Mouse (Mus musculus) embryo, embryonic 11 days (tissue): ENCODE results near the gene Krtap2-4.
"Not testable (repeated sequence)": the region's sequence is repeated elsewhere in the genome, so short reads cannot be mapped to it uniquely, and the experiment has no call there.

ENCODE experiments used
- DNase-seq: peaks from one replicate; pipeline ENCODE4 v3.0.0-alpha.2; 2015

Gene Krtap2-4

DNA sequence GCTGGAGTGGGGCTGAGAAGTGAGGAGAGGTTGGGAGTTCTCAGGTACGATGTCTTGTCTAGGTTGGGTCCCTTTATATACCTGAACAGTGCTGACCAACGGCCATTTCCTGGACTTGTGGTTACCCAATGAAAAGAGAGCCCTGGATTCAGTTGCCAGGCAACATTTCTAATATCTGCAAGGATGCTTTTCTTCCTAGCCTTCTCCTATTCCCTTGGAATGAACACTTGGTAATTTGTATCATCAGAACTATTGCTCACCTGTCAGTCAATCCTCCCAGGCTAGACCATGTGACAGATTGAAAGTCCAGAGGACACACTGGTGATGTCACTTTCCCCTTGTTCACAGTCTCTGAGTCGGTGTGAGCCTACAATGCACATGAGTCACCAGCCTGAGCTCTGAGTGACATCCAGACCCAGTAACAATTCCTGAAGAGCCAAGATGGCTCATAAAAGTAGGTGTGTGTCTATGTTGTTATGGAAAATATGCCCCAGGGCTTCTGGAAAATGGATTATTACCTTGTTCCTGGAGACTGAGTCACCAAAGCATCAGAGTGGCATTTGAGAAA lies at the start of gene Krtap2-4:
TSS of gene Krtap2-4 (minus strand) at position 51 of the 568 bp plus-strand sequence.
- DNase-seq: no peak

GRCm38 (mm10) chr11:99662802-99663201 lies 48.2 kb upstream of the Krtap2-4 start:
- no peak for DNase-seq

GRCm38 (mm10) chr11:99659256-99659655 lies 44.6 kb upstream of the Krtap2-4 start:
- DNase-seq: no peak

DNA sequence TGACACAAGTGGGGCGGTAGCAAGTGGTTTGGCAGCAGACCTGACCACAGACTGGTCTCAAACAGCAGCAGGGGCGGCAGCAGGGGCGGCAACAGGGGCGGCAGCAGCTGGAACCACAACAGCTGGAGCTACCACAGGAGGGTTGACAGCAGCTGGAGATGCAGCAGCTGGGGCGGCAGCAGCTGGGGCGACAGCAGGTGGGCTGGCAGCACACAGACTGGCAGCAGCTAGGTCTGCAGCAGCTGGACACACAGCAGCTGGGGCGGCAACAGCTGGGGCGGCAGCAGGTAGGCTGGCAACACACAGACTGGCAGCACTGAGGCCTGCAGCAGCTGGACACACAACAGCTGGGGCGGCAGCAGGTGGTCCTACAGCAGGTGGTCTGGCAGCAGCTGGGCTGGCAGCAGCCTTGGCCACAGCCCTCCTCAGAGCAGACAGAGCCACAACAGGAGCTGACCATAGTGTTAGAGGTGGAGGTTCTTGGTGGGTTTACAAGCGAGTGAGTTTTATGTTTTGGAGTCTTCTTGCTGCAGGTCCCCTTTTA lies 43.9 kb upstream of the Krtap2-4 start, which contains the start of gene Gm11563:
TSS of gene Gm11563 (minus strand) at position 494 of the 544 bp plus-strand sequence.
- DNase-seq: not testable (repeated sequence)

DNA sequence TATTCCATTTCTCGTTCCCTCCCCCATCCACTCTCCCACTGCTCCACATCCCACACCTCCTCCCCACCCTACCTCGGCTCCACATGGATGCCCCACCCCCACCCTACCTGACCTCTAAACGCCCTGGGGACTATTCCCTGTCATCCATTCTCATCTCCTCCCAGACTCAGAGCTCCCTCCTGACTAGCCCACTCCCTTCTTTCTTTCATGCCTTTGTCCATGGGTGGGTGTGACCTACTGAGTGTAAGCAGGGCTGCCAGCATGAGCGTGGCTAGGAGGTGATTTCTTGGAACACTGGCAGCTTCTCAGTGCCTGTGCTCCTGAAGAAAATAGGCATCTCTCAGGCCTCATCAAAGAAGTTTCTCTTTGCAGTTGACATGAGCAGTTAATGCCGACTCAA lies 42.4 kb upstream of the Krtap2-4 start:
- DNase-seq: no peak

- no peak for DNase-seq
These were observed 35.5 kb upstream of the Krtap2-4 start, which contains the start of gene Gm11555 for GRCm38 (mm10) chr11:99650136-99650535. Gene Gm11555 (minus strand): TSS chr11:99650236.

DNA sequence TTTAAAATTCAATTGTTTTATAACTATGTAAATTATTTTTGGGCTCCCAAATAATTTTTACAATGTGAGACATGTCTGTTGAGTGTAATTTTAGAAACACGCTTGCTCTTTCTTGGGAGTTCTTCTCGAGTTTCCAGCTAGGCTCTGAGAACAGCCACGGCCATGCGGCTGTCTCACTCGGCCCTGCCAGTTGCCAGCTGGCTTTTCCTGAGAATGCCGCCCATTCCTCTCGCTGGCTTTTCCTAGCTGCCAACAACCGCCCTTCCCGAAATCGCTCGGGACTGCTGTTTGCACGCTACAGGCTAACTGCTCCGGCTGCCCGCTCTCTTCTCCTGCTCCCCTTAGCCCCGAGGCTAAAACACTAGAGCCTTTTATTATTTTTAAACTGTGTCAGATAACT lies 31.8 kb upstream of the Krtap2-4 start:
- DNase-seq: no peak

- DNase-seq: no peak
These were observed 29.7 kb upstream of the Krtap2-4 start for GRCm38 (mm10) chr11:99644351-99644750.

GRCm38 (mm10) chr11:99643635-99644139 lies 29.0 kb upstream of the Krtap2-4 start, which contains the start of gene Krtap4-7:
Gene Krtap4-7 (minus strand): TSS chr11:99644089.
- not testable (repeated sequence) for DNase-seq

GRCm38 (mm10) chr11:99640926-99641325 lies 26.3 kb upstream of the Krtap2-4 start:
- no peak for DNase-seq

DNA sequence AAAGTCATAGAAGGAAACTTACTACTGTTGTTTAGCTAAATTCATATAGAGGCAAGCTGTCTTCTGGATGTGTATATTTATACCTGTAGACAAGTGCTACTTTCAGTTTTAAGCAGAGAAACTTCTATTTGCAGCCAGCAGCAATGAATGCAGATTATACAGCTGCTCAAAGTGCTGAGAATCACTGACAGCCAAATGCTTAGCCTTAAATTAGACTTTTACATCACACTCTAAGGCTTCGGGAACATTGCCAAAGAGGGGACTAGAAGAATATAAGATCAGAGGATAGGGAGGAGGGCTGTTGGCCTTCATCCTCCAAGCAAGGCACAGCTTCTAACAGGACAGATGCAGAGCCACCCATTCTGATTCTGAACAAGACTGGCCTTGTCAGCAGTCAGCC lies 22.4 kb upstream of the Krtap2-4 start:
- no peak for DNase-seq

DNA sequence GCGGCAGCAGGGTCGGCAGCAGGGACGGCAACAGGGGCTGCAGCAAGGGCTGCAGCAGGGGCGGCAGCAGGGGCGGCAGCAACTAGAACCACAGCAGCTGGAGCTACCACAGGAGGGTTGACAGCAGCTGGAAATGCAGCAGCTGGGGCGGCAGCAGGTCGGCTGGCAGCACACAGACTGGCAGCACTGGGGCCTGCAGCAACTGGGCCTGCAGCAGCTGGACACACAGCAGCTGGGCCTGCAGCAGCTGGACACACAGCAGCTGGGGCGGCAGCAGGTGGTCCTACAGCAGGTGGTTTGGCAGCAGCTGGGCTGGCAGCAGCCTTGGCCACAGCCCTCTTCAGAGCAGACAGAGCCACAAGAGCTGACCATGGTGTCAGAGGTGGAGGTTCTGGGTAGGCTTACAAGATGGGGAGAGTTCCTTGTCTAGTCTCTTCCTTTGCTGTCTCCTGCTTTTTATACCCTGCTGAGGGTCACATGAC lies 20.0 kb upstream of the Krtap2-4 start, which contains the start of gene Krtap4-2:
TSS of gene Krtap4-2 (minus strand) at position 432 of the 482 bp plus-strand sequence.
- DNase-seq: no peak

DNA sequence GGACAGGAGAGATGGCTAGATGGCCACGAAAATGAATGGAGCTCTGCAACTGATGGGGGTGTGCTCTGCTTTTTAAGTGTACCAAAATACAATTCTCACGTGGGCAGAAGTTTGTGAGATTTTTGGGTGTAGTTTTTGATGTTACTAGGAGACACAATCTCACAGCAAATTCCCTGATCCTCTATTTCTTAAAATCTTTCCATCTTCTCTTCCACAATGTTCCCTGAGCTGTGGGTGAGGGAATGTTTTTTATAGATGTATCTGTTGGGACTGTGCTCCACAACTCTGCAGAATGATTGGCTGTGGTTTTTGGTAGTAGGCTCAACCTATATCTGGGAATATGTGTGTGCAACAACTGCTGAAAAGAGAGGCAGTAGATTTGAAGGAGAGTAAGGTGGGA lies 18.6 kb upstream of the Krtap2-4 start:
- DNase-seq: no peak

DNA sequence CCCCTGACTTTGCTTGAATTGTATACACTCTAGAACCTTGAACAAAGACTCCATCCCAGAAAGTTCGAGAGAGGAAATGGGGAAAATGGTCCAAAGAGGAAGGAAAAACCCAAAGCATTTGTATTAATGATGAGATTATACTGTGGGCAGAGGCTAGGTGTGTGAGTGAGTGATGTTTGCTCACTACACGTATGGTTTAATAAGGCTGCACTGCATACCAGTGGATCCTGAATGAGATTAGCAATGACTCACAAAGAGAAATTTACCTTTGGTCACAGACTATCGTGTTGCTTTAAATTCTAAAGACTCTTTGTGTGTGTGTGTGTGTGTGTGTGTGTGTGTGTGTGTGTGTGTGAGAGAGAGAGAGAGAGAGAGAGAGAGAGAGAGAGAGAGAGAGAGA lies 16.2 kb upstream of the Krtap2-4 start:
- DNase-seq: no peak

DNA sequence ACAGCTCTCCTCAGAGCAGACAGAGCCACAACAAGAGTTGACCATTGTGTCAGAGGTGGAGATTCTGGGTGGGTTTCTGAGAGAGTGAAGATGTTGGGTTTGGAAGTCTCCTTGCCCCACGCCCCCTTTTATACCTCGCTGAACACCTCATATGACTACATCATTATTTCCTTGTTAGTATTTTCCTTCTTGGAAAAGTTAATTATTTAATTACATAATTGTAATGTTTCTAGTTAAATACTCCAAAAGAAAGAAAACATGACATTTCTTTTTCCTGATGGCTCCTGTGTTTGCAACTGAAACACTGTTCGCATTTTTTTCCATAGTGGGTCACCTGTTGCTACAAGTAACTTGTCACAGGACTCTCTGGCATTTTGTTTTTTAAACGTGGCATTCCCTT lies 13.5 kb upstream of the Krtap2-4 start, which contains the start of gene Krtap4-1:
TSS of gene Krtap4-1 (minus strand) at position 101 of the 400 bp plus-strand sequence.
- no peak for DNase-seq

DNA sequence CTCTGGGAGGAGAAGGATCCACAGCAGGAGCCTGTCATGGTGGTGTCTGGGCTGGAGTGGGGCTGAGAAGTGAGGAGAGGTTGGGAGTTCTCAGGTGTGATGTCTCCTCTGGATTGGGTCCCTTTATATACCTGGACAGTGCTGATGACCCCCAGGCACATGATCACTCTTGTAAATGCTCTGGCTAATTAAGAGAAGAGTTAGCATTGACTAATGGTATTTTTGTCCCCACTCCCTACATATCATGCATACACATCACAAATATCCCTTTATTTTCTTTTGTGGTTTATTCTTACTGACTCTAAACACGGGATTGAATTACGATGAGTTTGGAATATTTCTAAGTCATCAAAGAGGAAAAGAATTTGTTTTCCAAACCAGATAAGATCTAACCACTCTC lies 5.7 kb upstream of the Krtap2-4 start, which contains the start of gene Gm11562:
TSS of gene Gm11562 (minus strand) at position 101 of the 400 bp plus-strand sequence.
- no peak for DNase-seq

GRCm38 (mm10) chr11:99610089-99610488 lies 4.6 kb downstream of the Krtap2-4 start, which contains the start of gene Gm11937:
Gene Gm11937 (minus strand): TSS chr11:99610189.
- DNase-seq: not testable (repeated sequence)

- DNase-seq: no peak
These were observed 5.5 kb downstream of the Krtap2-4 start for GRCm38 (mm10) chr11:99609126-99609525.

- not testable (repeated sequence) for DNase-seq
These were observed 11.4 kb downstream of the Krtap2-4 start, which contains the start of gene Gm11938 for GRCm38 (mm10) chr11:99603208-99603607. Gene Gm11938 (minus strand): TSS chr11:99603308.

DNA sequence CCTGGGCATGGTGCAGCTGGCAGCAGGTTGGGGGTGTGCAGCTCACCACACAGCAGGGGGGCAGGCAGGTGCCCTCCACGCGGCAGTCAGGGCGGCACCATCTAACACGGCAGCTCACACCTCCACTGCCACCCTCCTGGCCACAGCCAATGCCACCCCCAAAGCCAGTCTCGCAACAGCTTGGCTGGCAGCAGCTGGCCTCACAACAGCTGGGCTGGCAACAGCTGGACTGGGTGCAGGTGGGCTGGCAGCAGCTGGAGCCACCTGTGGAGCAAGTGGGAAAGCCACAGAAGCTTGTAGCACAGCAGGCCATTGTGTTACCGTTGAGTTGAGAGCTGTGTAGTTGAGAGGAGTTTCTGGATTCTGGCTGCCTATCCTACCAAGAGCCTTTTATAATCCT lies 16.9 kb downstream of the Krtap2-4 start, which contains the start of gene Krtap9-3:
TSS of gene Krtap9-3 (minus strand) at position 364 of the 400 bp plus-strand sequence.
- DNase-seq: not testable (repeated sequence)

- DNase-seq: no peak
These were observed 23.7 kb downstream of the Krtap2-4 start, which contains the start of gene Krtap1-3 for GRCm38 (mm10) chr11:99590981-99591380. Gene Krtap1-3 (minus strand): TSS chr11:99591339.

GRCm38 (mm10) chr11:99585096-99585495 lies 29.6 kb downstream of the Krtap2-4 start:
- DNase-seq: no peak

- DNase-seq: no peak
These were observed 31.4 kb downstream of the Krtap2-4 start, which contains the start of gene Krtap1-4 for GRCm38 (mm10) chr11:99583245-99583704. Gene Krtap1-4 (minus strand): TSS chr11:99583654.
